In the genomic region with DNA sequence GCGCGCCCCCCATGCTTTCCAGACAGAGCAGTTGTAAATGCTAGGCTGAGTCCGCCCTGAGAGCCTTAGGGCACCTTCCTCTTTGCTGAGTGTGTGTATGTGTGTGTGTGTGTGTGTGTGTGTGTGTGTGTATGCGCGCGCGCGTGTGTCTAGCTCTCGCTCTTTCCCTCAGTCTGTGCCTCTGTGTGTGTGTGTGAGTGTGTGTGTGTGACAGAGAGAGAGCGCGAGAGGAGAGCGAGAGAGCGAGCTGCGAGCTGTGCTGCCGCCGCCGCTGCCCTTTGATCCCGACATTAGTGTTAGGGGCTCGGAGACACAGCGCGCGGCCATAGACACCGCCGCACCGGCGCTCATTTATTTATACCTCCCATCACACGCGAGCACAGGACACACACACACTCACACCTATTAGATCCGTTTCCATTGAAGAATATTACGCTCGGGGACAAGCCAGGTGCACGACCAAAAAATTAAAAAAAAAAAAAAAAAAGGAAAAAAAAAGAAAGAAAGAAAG, we compare ENCODE assay signal across 8 mouse cellular contexts. TPM values are rescaled to one million over a fixed set of nuclear protein-coding genes. Genes with fewer than 3 reads are reported as not detected.
DNase-seq lines count a peak whose midpoint lies in the region; ATAC-seq and TF ChIP-seq lines count a peak whose summit lies in the region.

A gene (plus strand): TSS at position 461 of the 511 bp plus-strand sequence.

- TF ChIP-seq POLR2A in spleen, adult 2 months (IDR thresholded peaks at IDR 0.05; ENCODE audit: low read depth, low read length) = no peak

- no peaks in the 10 kb centered on the region for H3K27me3 ChIP-seq in embryonic facial prominence, embryonic 12.5 days
- H3K27me3 ChIP-seq in limb, embryonic 15.5 days = no peaks in the 10 kb centered on the region
- H3K27me3 ChIP-seq in midbrain, embryonic 16.5 days (ENCODE audit: control insufficient read depth, insufficient read depth, low read depth, low read length) = no peaks in the 10 kb centered on the region
- peaks cover 5% of the 10 kb centered on the region for H3K27me3 ChIP-seq in spleen, adult 2 months (ENCODE audit: control insufficient read depth, insufficient read depth, low read length)

- H3K27ac ChIP-seq in embryonic facial prominence, embryonic 12.5 days = peak within 1 kb of the TSS; percentile 100
- H3K27ac ChIP-seq in limb, embryonic 15.5 days = peak within 1 kb of the TSS; percentile 100
- H3K27ac ChIP-seq in midbrain, embryonic 16.5 days (ENCODE audit: low read length) = peak within 1 kb of the TSS; percentile 98
- peak within 1 kb of the TSS; percentile 81 for H3K27ac ChIP-seq in spleen, adult 2 months (ENCODE audit: insufficient read depth, low read length)

- ATAC-seq in embryonic facial prominence, embryonic 12.5 days (ENCODE audit: insufficient number of reproducible peaks, insufficient read depth, low FRiP score, low TSS enrichment) = peak; percentile 48
- ATAC-seq in limb, embryonic 15.5 days (ENCODE audit: insufficient number of reproducible peaks, low FRiP score, low TSS enrichment, low read depth) = peak; percentile 45; the same call in 1 of the 2 replicates
- ATAC-seq in midbrain, embryonic 16.5 days = peak; percentile 72

- peak within 1 kb of the TSS; percentile 92 for H3K4me3 ChIP-seq in embryonic facial prominence, embryonic 12.5 days
- peak within 1 kb of the TSS; percentile 79 for H3K4me3 ChIP-seq in limb, embryonic 15.5 days
- peak within 1 kb of the TSS; percentile 81 for H3K4me3 ChIP-seq in midbrain, embryonic 16.5 days (ENCODE audit: low read depth, low read length)
- H3K4me3 ChIP-seq in spleen, adult 2 months (ENCODE audit: extremely low read depth, insufficient read depth, insufficient read length) = peak within 1 kb of the TSS; percentile 83

- H3K9me3 ChIP-seq in embryonic facial prominence, embryonic 12.5 days = no peaks in the 10 kb centered on the region
- no peaks in the 10 kb centered on the region for H3K9me3 ChIP-seq in limb, embryonic 15.5 days
- no peaks in the 10 kb centered on the region for H3K9me3 ChIP-seq in midbrain, embryonic 16.5 days (replicated peaks; ENCODE audit: control insufficient read depth, low read length, poor library complexity, severe bottlenecking)

- peaks cover 19% of the 10 kb centered on the region for H3K4me1 ChIP-seq in embryonic facial prominence, embryonic 12.5 days
- H3K4me1 ChIP-seq in limb, embryonic 15.5 days = peaks cover 25% of the 10 kb centered on the region
- peaks cover 22% of the 10 kb centered on the region for H3K4me1 ChIP-seq in midbrain, embryonic 16.5 days (ENCODE audit: control insufficient read depth, insufficient read depth, low read length)
- peaks cover 2% of the 10 kb centered on the region; the same call in 1 of the 2 replicates for H3K4me1 ChIP-seq in spleen, adult 2 months (ENCODE audit: control insufficient read depth, insufficient read depth, insufficient read length)

- peak within 1 kb of the TSS; percentile 100 for H3K9ac ChIP-seq in embryonic facial prominence, embryonic 12.5 days
- H3K9ac ChIP-seq in limb, embryonic 15.5 days = peak within 1 kb of the TSS; percentile 97
- H3K9ac ChIP-seq in midbrain, embryonic 16.5 days (ENCODE audit: low read depth, low read length) = peak within 1 kb of the TSS; percentile 97

- peak within 1 kb of the TSS; percentile 77 for H3K4me2 ChIP-seq in embryonic facial prominence, embryonic 12.5 days (replicated peaks)
- peak within 1 kb of the TSS; percentile 70 for H3K4me2 ChIP-seq in limb, embryonic 15.5 days
- peak within 1 kb of the TSS; percentile 75 for H3K4me2 ChIP-seq in midbrain, embryonic 16.5 days (ENCODE audit: low read length)

- H3K36me3 ChIP-seq in embryonic facial prominence, embryonic 12.5 days = no peaks in the 10 kb centered on the region
- H3K36me3 ChIP-seq in limb, embryonic 15.5 days = no peaks in the 10 kb centered on the region
- no peaks in the 10 kb centered on the region for H3K36me3 ChIP-seq in midbrain, embryonic 16.5 days (ENCODE audit: control insufficient read depth, insufficient read depth, low read length)
- H3K36me3 ChIP-seq in spleen, adult 2 months (ENCODE audit: control insufficient read depth, insufficient read depth, low read length) = no peaks in the 10 kb centered on the region

- DNase-seq in layer of hippocampus, adult 11-12 months (ENCODE audit: low spot score) = peak; percentile 78
- DNase-seq in layer of hippocampus, adult 9-10 months (ENCODE audit: low spot score) = no peak
- peak; percentile 50 to 72 for DNase-seq in heart, adult 9 months (ENCODE audit: low spot score in 2 of 2)
- DNase-seq in kidney, adult 9 months = peak; percentile 81
- DNase-seq in spleen, adult 2 months (ENCODE audit: low read depth in 1 of 2, low spot score in 2 of 2) = peak; percentile 61 to 73

- no peak for TF ChIP-seq CTCF in spleen, adult 2 months (IDR thresholded peaks at IDR 0.05; ENCODE audit: extremely low read depth, insufficient read depth, insufficient read length, insufficient replicate concordance)

- under 1% methylated on average over 32 of the region's 32 CpGs for WGBS in embryonic facial prominence, embryonic 12.5 days
- WGBS in limb, embryonic 15.5 days = under 1% methylated on average over 32 of the region's 32 CpGs
- under 1% methylated on average over 25 of the region's 32 CpGs for WGBS in midbrain, embryonic 16.5 days
- 1% methylated on average over 32 of the region's 32 CpGs for WGBS in spleen, adult 2 months

RNA-seq across cellular contexts. Expression of the gene that starts here (rescaled TPM):
- polyA plus RNA-seq in embryonic facial prominence, embryonic 12.5 days (2016; fragmentation: Nextera tagmentation; extraction: Ambion mirVana) = 13.8 and 15.0 TPM in 2 replicates
- 8.4 and 9.9 TPM in 2 replicates for polyA plus RNA-seq in limb, embryonic 15.5 days (2015; fragmentation: Nextera tagmentation; extraction: Ambion mirVana)
- polyA plus RNA-seq in midbrain, embryonic 16.5 days (2015; fragmentation: Nextera tagmentation; extraction: Ambion mirVana) = 11.6 and 13.8 TPM in 2 replicates
- 4.3 and 5.8 TPM in 2 replicates for polyA plus RNA-seq in spleen, adult 2 months (2012; rRNA removed)
